8 mouse cellular contexts compared by ENCODE assay signal in genomic region chr4:128711455-128712135, GRCm38 (mm10). TPM values are rescaled to one million over a fixed set of nuclear protein-coding genes. Genes with fewer than 3 reads are reported as not detected.
A peak's percentile ranks its signal among the peaks of the same experiment; 100 is the strongest.
DNase-seq lines count a peak whose midpoint lies in the region; ATAC-seq and TF ChIP-seq lines count a peak whose summit lies in the region.

No protein-coding gene starts in this region.

- 2% methylated on average over 24 of the region's 24 CpGs for WGBS in embryonic facial prominence, embryonic 13.5 days
- 12% methylated on average over 24 of the region's 24 CpGs for WGBS in heart, adult 2 months
- 12% methylated on average over 24 of the region's 24 CpGs for WGBS in limb, embryonic 13.5 days
- 4% methylated on average over 24 of the region's 24 CpGs for WGBS in midbrain, postnatal 0 days

- peaks cover 53% of the 10 kb centered on the region for H3K4me1 ChIP-seq in embryonic facial prominence, embryonic 13.5 days
- H3K4me1 ChIP-seq in heart, adult 2 months (ENCODE audit: control insufficient read depth, insufficient read depth, low read length), result no peaks in the 10 kb centered on the region; the same call in 1 of the 2 replicates
- H3K4me1 ChIP-seq in limb, embryonic 13.5 days, result peaks cover 46% of the 10 kb centered on the region
- H3K4me1 ChIP-seq in midbrain, postnatal 0 days (ENCODE audit: insufficient read depth, low read length), result peaks cover 20% of the 10 kb centered on the region

- peaks cover 4% of the 10 kb centered on the region; the same call in 1 of the 2 replicates for H3K27me3 ChIP-seq in embryonic facial prominence, embryonic 13.5 days
- H3K27me3 ChIP-seq in heart, adult 2 months (ENCODE audit: control insufficient read depth, insufficient read depth, low read length), result no peaks in the 10 kb centered on the region
- H3K27me3 ChIP-seq in limb, embryonic 13.5 days, result no peaks in the 10 kb centered on the region
- H3K27me3 ChIP-seq in midbrain, postnatal 0 days (ENCODE audit: insufficient read depth, low read length), result no peaks in the 10 kb centered on the region

- H3K4me2 ChIP-seq in embryonic facial prominence, embryonic 13.5 days, result peak overlapping the region; percentile 61
- peak overlapping the region; percentile 61 for H3K4me2 ChIP-seq in limb, embryonic 13.5 days (replicated peaks)
- peak overlapping the region; percentile 32; the same call in 1 of the 2 replicates for H3K4me2 ChIP-seq in midbrain, postnatal 0 days (ENCODE audit: low read depth, low read length, poor library complexity, severe bottlenecking)

- no peaks in the 10 kb centered on the region for H3K79me2 ChIP-seq in heart, adult 2 months (replicated peaks; ENCODE audit: control insufficient read depth, insufficient read depth, low read length)

- TF ChIP-seq EP300 in heart, adult 2 months (IDR thresholded peaks at IDR 0.05; ENCODE audit: insufficient read depth, low read depth, low read length), result peak; percentile 96

- ATAC-seq in embryonic facial prominence, embryonic 13.5 days (ENCODE audit: insufficient number of reproducible peaks, insufficient read depth, low FRiP score, low TSS enrichment, low read depth), result peak; percentile 60
- ATAC-seq in limb, embryonic 13.5 days (ENCODE audit: low FRiP score, low read depth), result peak; percentile 62
- peak; percentile 70 for ATAC-seq in midbrain, postnatal 0 days (ENCODE audit: low FRiP score)

- intact Hi-C loops in heart, adult 2 months (cut with DNase I), result loop anchor here (1.0 to 10.0 kb wide), 3 partner anchors 65 to 373 kb away; no protein-coding TSS in a partner anchor

- H3K27ac ChIP-seq in embryonic facial prominence, embryonic 13.5 days, result peak overlapping the region; percentile 58
- H3K27ac ChIP-seq in heart, adult 2 months, result no peak overlapping the region
- no peak overlapping the region for H3K27ac ChIP-seq in limb, embryonic 13.5 days
- H3K27ac ChIP-seq in midbrain, postnatal 0 days (ENCODE audit: low read depth, low read length), result no peak overlapping the region

- H3K9me3 ChIP-seq in embryonic facial prominence, embryonic 13.5 days, result no peaks in the 10 kb centered on the region
- H3K9me3 ChIP-seq in limb, embryonic 13.5 days, result no peaks in the 10 kb centered on the region
- H3K9me3 ChIP-seq in midbrain, postnatal 0 days (ENCODE audit: low read length), result no peaks in the 10 kb centered on the region

- H3K9ac ChIP-seq in embryonic facial prominence, embryonic 13.5 days, result peak overlapping the region; percentile 44
- no peak overlapping the region for H3K9ac ChIP-seq in heart, adult 2 months (ENCODE audit: low read depth, low read length)
- H3K9ac ChIP-seq in limb, embryonic 13.5 days, result peak overlapping the region; percentile 50
- no peak overlapping the region for H3K9ac ChIP-seq in midbrain, postnatal 0 days (replicated peaks; ENCODE audit: low read length, poor library complexity, severe bottlenecking)

- TF ChIP-seq POLR2A in heart, adult 2 months (IDR thresholded peaks at IDR 0.05; ENCODE audit: insufficient read depth, low read depth, low read length), result no peak

- H3K4me3 ChIP-seq in embryonic facial prominence, embryonic 13.5 days, result peak overlapping the region; percentile 29
- peak overlapping the region; percentile 22 for H3K4me3 ChIP-seq in heart, adult 2 months
- H3K4me3 ChIP-seq in limb, embryonic 13.5 days, result peak overlapping the region; percentile 23
- H3K4me3 ChIP-seq in midbrain, postnatal 0 days (ENCODE audit: low read depth, low read length), result no peak overlapping the region

- TF ChIP-seq CTCF in heart, adult 2 months (IDR thresholded peaks at IDR 0.05), result peak; percentile 99
- peak; percentile 100 for TF ChIP-seq CTCF in midbrain, postnatal 0 days (IDR thresholded peaks at IDR 0.05)

- peak; percentile 88 for DNase-seq in 3134 (ENCODE audit: extremely low read depth, insufficient read length, low spot score)
- peak; percentile 90 to 93 for DNase-seq in adrenal gland, postnatal 36 days
- peak; percentile 88 to 89 for DNase-seq in heart, adult 2 months
- DNase-seq in kidney, adult 8-10 months, result peak; percentile 89 to 92
- DNase-seq in midbrain, postnatal 0 days (ENCODE audit: low spot score), result peak; percentile 96
- peak; percentile 71 to 88 for DNase-seq in spleen, postnatal 14 days (ENCODE audit: low spot score in 2 of 2)

- no peaks in the 10 kb centered on the region for H3K36me3 ChIP-seq in embryonic facial prominence, embryonic 13.5 days
- H3K36me3 ChIP-seq in heart, adult 2 months (ENCODE audit: control insufficient read depth, insufficient read depth, low read length), result no peaks in the 10 kb centered on the region
- peaks cover 16% of the 10 kb centered on the region for H3K36me3 ChIP-seq in limb, embryonic 13.5 days
- H3K36me3 ChIP-seq in midbrain, postnatal 0 days (ENCODE audit: insufficient read depth, low read length), result peaks cover 20% of the 10 kb centered on the region

RNA-seq across cellular contexts. Expression of gene A3galt2, which starts 43.6 kb away (rescaled TPM):
- under 1 TPM; 0.16 to 0.30 TPM for total RNA-seq in adrenal gland, postnatal 36 days (2021)
- 0.29 and 0.38 TPM in 2 replicates for polyA plus RNA-seq in embryonic facial prominence, embryonic 13.5 days (2015; fragmentation: Nextera tagmentation; extraction: Ambion mirVana)
- under 1 TPM; 0.08 to 0.16 TPM for total RNA-seq in heart, adult 2 months (2021)
- 0.15 and 0.37 TPM in 2 replicates for polyA plus RNA-seq in heart, adult 2 months (2012; rRNA removed)
- polyA plus RNA-seq in limb, embryonic 13.5 days (2015; fragmentation: Nextera tagmentation; extraction: Ambion mirVana), result 0.09 and 0.15 TPM in 2 replicates
- total RNA-seq in midbrain, postnatal 0 days (2014; rRNA removed), result 0.19 and 0.38 TPM in 2 replicates
- polyA plus RNA-seq in midbrain, postnatal 0 days (2015; fragmentation: Nextera tagmentation; extraction: Ambion mirVana), result 0.05 TPM in 1 of 2 replicates, not detected in the other

RNA-seq across cellular contexts. Expression of gene Phc2, which starts 57.1 kb away (rescaled TPM):
- 10 to 100 TPM; 74.8 to 83.2 TPM for total RNA-seq in adrenal gland, postnatal 36 days (2021)
- 17.8 and 27.5 TPM in 2 replicates for polyA plus RNA-seq in embryonic facial prominence, embryonic 13.5 days (2015; fragmentation: Nextera tagmentation; extraction: Ambion mirVana)
- 10 to 100 TPM; 34.3 to 46.3 TPM for total RNA-seq in heart, adult 2 months (2021)
- 39.7 and 44.5 TPM in 2 replicates for polyA plus RNA-seq in heart, adult 2 months (2012; rRNA removed)
- 35.7 and 45.4 TPM in 2 replicates for polyA plus RNA-seq in limb, embryonic 13.5 days (2015; fragmentation: Nextera tagmentation; extraction: Ambion mirVana)
- total RNA-seq in midbrain, postnatal 0 days (2014; rRNA removed), result 64.3 and 66.1 TPM in 2 replicates
- polyA plus RNA-seq in midbrain, postnatal 0 days (2015; fragmentation: Nextera tagmentation; extraction: Ambion mirVana), result 31.4 and 34.8 TPM in 2 replicates

Comparison
In these comparisons a context has a peak if more than half of its experiments do, and no peak if none do; other contexts are left out.
1. H3K9ac ChIP-seq: peak in embryonic facial prominence, embryonic 13.5 days (single experiment) and limb, embryonic 13.5 days (single experiment); none in heart, adult 2 months (single experiment) and midbrain, postnatal 0 days (single experiment).
2. Peak in every context shown above with its lines, with median percentiles within 50 percentile points of each other: DNase-seq, ATAC-seq and H3K4me2 ChIP-seq.